Mouse (Mus musculus) testis, adult 10 weeks (tissue): ENCODE data around the gene Anapc7. TPM values are rescaled to one million over a fixed set of nuclear protein-coding genes. Genes with fewer than 3 reads are reported as not detected.

ENCODE experiments used
- polyA plus RNA-seq: library from polyadenylated mRNA; stranded (reverse); fragments of 350-450 nt; fragmentation: Illumina TruSeq; extraction: RNeasy Lipid Tissue Mini Kit (QIAGEN cat#74804); gene quantifications from one replicate; pipeline ENCODE4 v1.2.3, GENCODE M21; 2014; ENCODE audit warnings: low read depth, low replicate concordance

Gene Anapc7
- 5.4 TPM for polyA plus RNA-seq

GRCm38 (mm10) chr5:122421271-122422068 lies at the start of gene Anapc7:
Anapc7 (plus strand) TSS chr5:122421693.

GRCm38 (mm10) chr5:122372192-122372769 lies 49.2 kb upstream of the Anapc7 start, which contains the start of gene Fam216a:
Fam216a (minus strand) TSS chr5:122372364.

GRCm38 (mm10) chr5:122391786-122392180 lies 29.7 kb upstream of the Anapc7 start, which contains the start of gene Arpc3:
Arpc3 (plus strand) TSS chr5:122391878.

Other genes starting within 250 kb of the Anapc7 start
- 0.11 TPM for gene Hvcn1, start 214.9 kb upstream of the Anapc7 start, polyA plus RNA-seq
- gene Tctn1, start 157.2 kb upstream of the Anapc7 start, polyA plus RNA-seq, result 8.5 TPM
- 19.2 TPM for gene Pptc7, start 137.3 kb upstream of the Anapc7 start, polyA plus RNA-seq
- gene Rad9b, start 67.5 kb upstream of the Anapc7 start, polyA plus RNA-seq, result 36.7 TPM
- 85.4 TPM for gene Vps29, start 67.3 kb upstream of the Anapc7 start, polyA plus RNA-seq
- 12.6 TPM for gene Gpn3, start 49.8 kb upstream of the Anapc7 start, polyA plus RNA-seq
- gene Fam216a, start 49.3 kb upstream of the Anapc7 start, polyA plus RNA-seq, result 119 TPM
- 30.7 TPM for gene Arpc3, start 29.8 kb upstream of the Anapc7 start, polyA plus RNA-seq
- 125 TPM for gene Atp2a2, start 80.5 kb downstream of the Anapc7 start, polyA plus RNA-seq
- 364 TPM for gene Ift81, start 192.8 kb downstream of the Anapc7 start, polyA plus RNA-seq
- 2.0 TPM for gene P2rx7, start 222.2 kb downstream of the Anapc7 start, polyA plus RNA-seq